Mouse (Mus musculus) thymus, adult 2 months (tissue): ENCODE results near the gene Frmd4a. TPM values are rescaled to one million over a fixed set of nuclear protein-coding genes. Genes with fewer than 3 reads are reported as not detected.

ENCODE experiments used
- DNase-seq: peaks from one replicate; pipeline ENCODE4 v3.0.0; 2021
- H3K27ac ChIP-seq: fragments of 200-500 bp; 2 replicates; pipeline ENCODE4 v1.5.1; 2012; ENCODE audit warnings: low read length, control low read depth; ENCODE audit not compliant: control insufficient read depth, insufficient read depth
- H3K27me3 ChIP-seq: fragments of 200-500 bp; 2 replicates; pipeline ENCODE4 v1.6.1; 2012; ENCODE audit warnings: mild to moderate bottlenecking, low read length, moderate library complexity, mixed read lengths; ENCODE audit not compliant: control insufficient read depth, insufficient read depth
- H3K36me3 ChIP-seq: fragments of 200-500 bp; 2 replicates; pipeline ENCODE4 v1.6.1; 2012; ENCODE audit warnings: mild to moderate bottlenecking, low read length, moderate library complexity; ENCODE audit not compliant: control insufficient read depth, insufficient read depth
- H3K4me1 ChIP-seq: fragments of 200-500 bp; replicated peaks from 2 replicates; pipeline ENCODE4 v1.6.1; 2012; ENCODE audit warnings: low read length; ENCODE audit not compliant: control insufficient read depth, insufficient read depth
- H3K4me3 ChIP-seq: fragments of 200-500 bp; 2 replicates; pipeline ENCODE4 v1.5.1; 2012; ENCODE audit warnings: mild to moderate bottlenecking, low read length, control low read depth, moderate library complexity; ENCODE audit not compliant: control insufficient read depth, insufficient read depth
- CTCF ChIP-seq: fragments of 200-500 bp; IDR thresholded peaks from 2 replicates; pipeline ENCODE4 v1.5.1; 2012; ENCODE audit warnings: mild to moderate bottlenecking, control low read depth, low read length, moderate library complexity, borderline replicate concordance; ENCODE audit not compliant: control insufficient read depth, poor library complexity, insufficient read depth; ENCODE audit errors: extremely low read depth
- POLR2A ChIP-seq: fragments of 200-500 bp; IDR thresholded peaks from 2 replicates; pipeline ENCODE4 v1.6.1; 2012; ENCODE audit warnings: mild to moderate bottlenecking, low read length, control low read depth, moderate library complexity; ENCODE audit not compliant: control insufficient read depth, poor library complexity, insufficient read depth; ENCODE audit errors: extremely low read depth
- WGBS: fragments of 180-500 bp; shearing (Covaris S2); methylation state at CpG from one replicate; pipeline ENCODE4 v1.1.7; 2018; 5-methylcytosine and 5-hydroxymethylcytosine counted together
- polyA plus RNA-seq: library from polyadenylated mRNA; depleted of rRNA; stranded (reverse); fragments of >200 nt; gene quantifications from 2 replicates; pipeline ENCODE4 v1.2.3, GENCODE M21; 2012

The Frmd4a gene
- polyA plus RNA-seq, 1 experiment: 17.5 TPM

DNA sequence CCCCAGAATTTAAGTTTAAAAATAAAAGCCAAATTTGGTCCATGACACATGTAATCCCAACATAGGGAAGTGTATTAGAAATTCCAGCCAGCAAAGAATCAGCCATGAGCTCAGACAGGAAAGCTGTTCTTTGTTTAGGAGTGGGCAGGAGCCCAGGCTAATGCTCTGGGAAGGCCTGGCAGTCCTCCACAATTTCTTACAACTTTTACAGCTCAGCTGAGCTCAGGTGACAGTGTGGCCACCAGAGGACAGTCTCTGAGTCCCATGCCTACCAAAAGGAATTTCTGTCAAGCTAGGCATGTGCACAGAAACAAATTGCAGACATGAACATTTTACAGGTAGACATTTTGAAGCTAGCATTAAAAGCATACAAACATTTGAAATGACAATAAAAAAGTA, 457.0 kb downstream of the Frmd4a start:
- no peaks in the 10 kb centered on the region for H3K36me3 ChIP-seq
- TF ChIP-seq POLR2A (no peak), CTCF (no peak)
- no peak overlapping the region for H3K27ac ChIP-seq
- H3K4me1 ChIP-seq: no peaks in the 10 kb centered on the region
- DNase-seq: no peak
- H3K27me3 ChIP-seq: no peaks in the 10 kb centered on the region
- H3K4me3 ChIP-seq: no peak overlapping the region

DNA sequence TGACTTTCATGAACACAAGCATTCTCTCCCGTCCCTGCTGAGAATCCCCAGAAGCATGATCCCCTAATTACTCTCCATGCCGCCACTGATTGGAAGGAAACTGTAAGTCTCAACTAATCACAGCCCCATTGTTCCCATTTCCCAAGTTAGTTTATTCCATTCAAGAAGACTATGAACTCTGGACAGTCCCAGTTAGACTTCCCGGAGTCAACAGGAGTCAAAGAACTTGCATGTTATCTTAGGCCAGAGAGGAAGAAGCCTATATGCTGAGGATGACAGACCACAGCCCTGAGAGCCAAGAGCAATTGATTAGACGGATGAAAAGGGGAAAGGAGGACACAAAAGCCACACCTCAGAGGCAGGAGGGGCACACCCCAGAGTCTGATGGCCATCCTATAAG, 458.5 kb downstream of the Frmd4a start:
- no peaks in the 10 kb centered on the region for H3K4me1 ChIP-seq
- H3K36me3 ChIP-seq: no peaks in the 10 kb centered on the region
- H3K27me3 ChIP-seq: no peaks in the 10 kb centered on the region
- 96% methylated on average over 4 of the region's 4 CpGs for WGBS
- H3K27ac ChIP-seq: no peak overlapping the region
- no peak for TF ChIP-seq POLR2A
- TF ChIP-seq CTCF: no peak
- H3K4me3 ChIP-seq: no peak overlapping the region
- DNase-seq: no peak

- WGBS: 67% methylated on average over 5 of the region's 5 CpGs
- no peak overlapping the region for H3K27ac ChIP-seq
- H3K4me1 ChIP-seq: no peaks in the 10 kb centered on the region
- DNase-seq: no peak
- H3K4me3 ChIP-seq: no peak overlapping the region
- no peaks in the 10 kb centered on the region for H3K36me3 ChIP-seq
- TF ChIP-seq POLR2A: no peak
- TF ChIP-seq CTCF: no peak
- no peaks in the 10 kb centered on the region for H3K27me3 ChIP-seq
These were observed 459.1 kb downstream of the Frmd4a start for GRCm38 (mm10) chr2:4476608-4477007.

DNA sequence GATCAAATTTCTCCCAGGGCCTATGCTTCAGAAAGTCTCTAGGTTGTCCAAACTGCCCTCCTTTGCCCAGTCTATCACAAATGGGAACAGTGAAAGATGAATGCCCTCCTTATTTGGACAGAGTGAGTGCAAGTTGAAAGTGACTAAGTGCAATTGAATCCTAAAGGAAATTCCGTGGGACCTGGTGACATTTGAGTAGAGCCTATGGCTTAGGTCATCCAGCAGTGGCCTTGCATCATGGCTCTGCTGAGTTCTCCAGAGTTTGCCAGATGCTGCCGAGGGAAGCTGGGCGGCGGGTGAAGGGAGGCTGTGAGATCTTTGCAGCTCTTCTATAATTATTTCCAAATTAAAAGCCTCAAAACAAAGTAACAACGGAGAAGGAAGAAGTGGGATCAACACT, 459.8 kb downstream of the Frmd4a start:
- Histone ChIP-seq H3K4me3 (no peak overlapping the region), H3K36me3 (no peaks in the 10 kb centered on the region), H3K27me3 (no peaks in the 10 kb centered on the region), H3K27ac (no peak overlapping the region), H3K4me1 (no peaks in the 10 kb centered on the region)
- WGBS: 92% methylated on average over 5 of the region's 5 CpGs
- TF ChIP-seq CTCF: no peak
- DNase-seq: no peak

- peaks cover 3% of the 10 kb centered on the region; the same call in 1 of the 2 replicates for H3K4me1 ChIP-seq
- DNase-seq: no peak
- no peaks in the 10 kb centered on the region for H3K27me3 ChIP-seq
- H3K4me3 ChIP-seq: no peak overlapping the region
- no peaks in the 10 kb centered on the region for H3K36me3 ChIP-seq
- no peak overlapping the region for H3K27ac ChIP-seq
- 94% methylated on average over 5 of the region's 5 CpGs for WGBS
- TF ChIP-seq CTCF: no peak
- no peak for TF ChIP-seq POLR2A
These were observed 462.7 kb downstream of the Frmd4a start for GRCm38 (mm10) chr2:4480180-4480579.

- no peak overlapping the region for H3K27ac ChIP-seq
- DNase-seq: no peak
- TF ChIP-seq CTCF: no peak
- no peak for TF ChIP-seq POLR2A
- H3K36me3 ChIP-seq: no peaks in the 10 kb centered on the region
- no peaks in the 10 kb centered on the region for H3K27me3 ChIP-seq
- no peak overlapping the region for H3K4me3 ChIP-seq
- 92% methylated on average over 11 of the region's 11 CpGs for WGBS
- peaks cover 3% of the 10 kb centered on the region; the same call in 1 of the 2 replicates for H3K4me1 ChIP-seq
These were observed 463.6 kb downstream of the Frmd4a start for GRCm38 (mm10) chr2:4481154-4481553.

DNA sequence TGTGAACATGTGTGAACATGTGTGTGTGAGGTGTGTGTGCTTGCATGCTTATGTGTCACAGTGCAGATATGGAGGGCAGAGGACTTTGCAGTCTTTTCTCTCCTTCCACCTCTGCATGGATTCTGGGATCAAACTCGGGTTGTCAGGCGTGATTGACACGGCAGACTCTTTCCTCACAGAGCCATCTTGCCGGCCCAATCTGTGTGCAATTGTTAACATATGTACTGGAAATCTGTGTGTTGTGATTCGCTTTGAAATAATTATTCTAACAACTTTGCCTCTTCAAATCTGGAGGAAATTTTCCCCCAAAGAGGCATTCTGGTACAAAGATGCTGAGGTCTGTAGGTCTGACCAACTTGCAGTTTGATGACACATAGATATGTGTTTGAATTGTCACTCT, 468.7 kb downstream of the Frmd4a start:
- no peaks in the 10 kb centered on the region for H3K36me3 ChIP-seq
- no peak overlapping the region for H3K27ac ChIP-seq
- no peak overlapping the region for H3K4me3 ChIP-seq
- TF ChIP-seq POLR2A (no peak), CTCF (no peak)
- H3K27me3 ChIP-seq: no peaks in the 10 kb centered on the region
- DNase-seq: no peak
- H3K4me1 ChIP-seq: peaks cover 3% of the 10 kb centered on the region; the same call in 1 of the 2 replicates
- WGBS: 98% methylated on average over 5 of the region's 5 CpGs

DNA sequence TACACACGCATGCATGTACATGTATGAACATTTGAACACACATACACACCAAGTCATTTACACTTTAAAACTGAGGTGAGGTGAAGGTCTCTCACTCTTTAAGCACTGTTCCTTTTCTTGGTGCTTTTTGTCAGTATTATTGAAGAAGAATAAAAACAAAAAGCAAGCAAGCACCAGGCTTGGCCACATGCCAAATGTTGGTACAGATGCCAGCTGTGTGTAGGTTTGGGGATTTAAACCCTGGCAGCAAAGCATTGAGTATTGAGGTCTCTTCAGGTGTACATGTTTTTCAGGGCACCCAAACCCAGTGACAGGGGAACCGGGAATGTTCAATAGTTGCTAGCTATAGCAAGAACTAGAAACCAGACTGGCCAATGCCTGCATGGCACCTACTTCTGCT, 469.8 kb downstream of the Frmd4a start:
- no peaks in the 10 kb centered on the region for H3K27me3 ChIP-seq
- peaks cover 3% of the 10 kb centered on the region; the same call in 1 of the 2 replicates for H3K4me1 ChIP-seq
- TF ChIP-seq POLR2A: no peak
- no peak overlapping the region for H3K27ac ChIP-seq
- H3K4me3 ChIP-seq: no peak overlapping the region
- H3K36me3 ChIP-seq: no peaks in the 10 kb centered on the region
- DNase-seq: no peak
- WGBS: 73% methylated on average over 2 of the region's 2 CpGs
